Mouse (Mus musculus): ENCODE measurements around the gene Tecpr2.

GRCm38 (mm10) chr12:110875351-110875750 lies 13.7 kb upstream of the Tecpr2 start:
- no peak for TF ChIP-seq POLR2A (IDR thresholded peaks at IDR 0.05; ENCODE audit: insufficient read length, low read depth)
- no peak for TF ChIP-seq MYOG (IDR thresholded peaks at IDR 0.05; ENCODE audit: control insufficient read depth in 1 of 3, insufficient read depth in 1 of 3, insufficient read length in 2 of 3, low read depth in 2 of 3)
- no peak for TF ChIP-seq POLR2AphosphoS2 (IDR thresholded peaks at IDR 0.05; ENCODE audit: insufficient read length, low read depth)
- no peak for TF ChIP-seq MAX (IDR thresholded peaks at IDR 0.05; ENCODE audit: low read depth)
- TF ChIP-seq TCF12 (IDR thresholded peaks at IDR 0.05; ENCODE audit: insufficient read depth, poor library complexity, severe bottlenecking): no peak
- no peak for TF ChIP-seq REST (IDR thresholded peaks at IDR 0.05; ENCODE audit: insufficient read depth, insufficient read length)
- TF ChIP-seq E2F4 (IDR thresholded peaks at IDR 0.05; ENCODE audit: insufficient read depth): no peak
- no peak for TF ChIP-seq SRF (IDR thresholded peaks at IDR 0.05; ENCODE audit: control insufficient read depth, insufficient read length, low read depth)
- TF ChIP-seq TCF3 (IDR thresholded peaks at IDR 0.05; ENCODE audit: insufficient read length, low read depth): no peak
